Mouse (Mus musculus): ENCODE measurements at regions not wholly inside any gene's neighbourhood (a gene's known extent, or its start where the extent isn't known, plus 50 kb on each side); places are given as distances from the start of the nearest gene placed in this dataset.
A peak's percentile ranks its signal among the peaks of the same experiment; 100 is the strongest.

GRCm38 (mm10) chr4:152836080-152836479 lies 358.4 kb upstream of the Kcnab2 start:
- Histone ChIP-seq H3K4me2 (replicated peaks; ENCODE audit: low read depth, low read length) (no peak overlapping the region), H3K36me3 (ENCODE audit: control insufficient read depth, insufficient read depth, low read length) (no peaks in the 10 kb centered on the region), H3K9me3 (ENCODE audit: control insufficient read depth, low read depth, low read length) (no peaks in the 10 kb centered on the region), H3K27me3 (ENCODE audit: control insufficient read depth, insufficient read depth, low read length) (no peaks in the 10 kb centered on the region), H3K4me3 (ENCODE audit: low read depth, low read length) (no peak overlapping the region), H3K9ac (replicated peaks; ENCODE audit: low read depth, low read length) (no peak overlapping the region), H3K4me1 (ENCODE audit: control insufficient read depth, insufficient read depth, low read length) (no peaks in the 10 kb centered on the region), H3K27ac (ENCODE audit: low read length) (no peak overlapping the region)
- 73% methylated on average over 8 of the region's 8 CpGs for WGBS
- no peak for ATAC-seq (ENCODE audit: insufficient number of reproducible peaks, insufficient read depth, low FRiP score, low read depth)

DNA sequence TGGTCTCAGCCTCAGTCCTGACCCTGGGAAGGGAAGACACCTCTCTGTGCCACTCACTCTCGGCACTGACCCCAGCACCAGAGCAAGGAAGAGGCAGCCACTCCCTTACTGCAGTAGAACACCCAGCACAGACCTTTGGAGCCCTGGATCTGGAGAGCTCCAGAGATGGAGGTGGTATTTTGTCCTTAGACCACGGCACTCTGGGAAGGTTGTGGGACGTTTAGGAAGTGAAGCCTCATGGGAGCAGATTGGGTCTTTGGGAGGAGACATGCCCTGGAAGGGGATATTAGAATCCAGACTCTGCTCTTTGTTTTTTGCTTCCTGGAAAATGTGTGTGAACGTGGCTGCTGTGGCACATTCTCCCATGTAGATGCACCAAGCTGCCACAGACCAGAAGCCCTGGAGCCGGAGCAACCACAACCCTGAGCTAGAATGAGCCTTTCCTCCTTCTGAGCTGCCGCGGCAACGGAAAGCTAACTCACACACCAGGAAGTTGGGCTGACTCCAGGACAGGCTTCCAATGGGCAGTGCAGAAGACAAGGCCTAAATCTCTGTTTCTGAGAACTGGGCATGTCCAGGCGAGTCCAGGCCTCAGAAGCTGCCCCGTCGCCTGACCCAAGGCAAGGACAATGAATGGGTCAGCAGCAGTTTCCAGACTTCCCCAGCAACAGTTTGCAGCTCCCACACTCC lies 356.9 kb upstream of the Kcnab2 start:
- no peak for ATAC-seq (ENCODE audit: insufficient number of reproducible peaks, insufficient read depth, low FRiP score, low read depth)
- WGBS: 66% methylated on average over 11 of the region's 11 CpGs
- H3K4me2 ChIP-seq (replicated peaks; ENCODE audit: low read depth, low read length): no peak overlapping the region

GRCm38 (mm10) chr4:152833411-152834310 lies 356.0 kb upstream of the Kcnab2 start:
- WGBS: 38% methylated on average over 23 of the region's 23 CpGs

More for the DNA sequence above, 356.9 kb upstream of the Kcnab2 start:
- H3K27me3 ChIP-seq (ENCODE audit: control insufficient read depth, insufficient read depth, low read length): no peaks in the 10 kb centered on the region
- no peak overlapping the region for H3K4me3 ChIP-seq (ENCODE audit: low read depth, low read length)
- H3K9me3 ChIP-seq (ENCODE audit: control insufficient read depth, low read depth, low read length): no peaks in the 10 kb centered on the region; the same call in 1 of the 2 replicates
- no peaks in the 10 kb centered on the region for H3K4me1 ChIP-seq (ENCODE audit: control insufficient read depth, insufficient read depth, low read length)
- no peak overlapping the region for H3K9ac ChIP-seq (replicated peaks; ENCODE audit: low read depth, low read length)
- no peak overlapping the region for H3K27ac ChIP-seq (ENCODE audit: low read length)
- no peaks in the 10 kb centered on the region for H3K36me3 ChIP-seq (ENCODE audit: control insufficient read depth, insufficient read depth, low read length)

DNA sequence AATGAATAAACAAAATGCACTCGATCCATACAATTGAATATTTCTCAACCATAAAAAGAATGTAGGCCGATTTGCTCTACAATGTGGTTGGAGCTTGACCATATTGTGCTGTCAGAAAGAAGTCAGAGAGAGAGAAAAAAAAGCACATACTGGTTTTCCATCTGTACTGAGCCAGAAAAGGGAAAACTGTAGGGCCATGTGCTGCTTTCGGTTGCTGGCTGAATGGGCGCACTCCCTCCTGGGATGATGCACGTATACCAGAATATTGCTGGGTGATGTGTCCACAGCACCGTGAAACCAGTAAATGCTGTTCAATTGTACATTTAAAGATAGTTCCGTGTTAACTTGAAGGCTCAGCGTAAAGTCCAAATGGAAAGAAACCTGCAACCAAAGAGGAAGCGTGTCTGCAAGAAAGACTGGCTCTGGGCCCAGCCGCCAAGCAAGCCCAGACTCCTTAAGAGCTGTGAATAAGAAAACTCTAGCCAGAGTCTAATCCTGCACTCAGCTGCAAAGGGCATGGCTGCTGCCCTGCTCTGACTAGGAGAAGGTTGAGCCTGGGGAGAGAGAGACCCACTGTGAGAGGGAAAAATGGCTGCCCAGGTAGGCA lies 355.2 kb upstream of the Kcnab2 start:
- 84% methylated on average over 10 of the region's 10 CpGs for WGBS
- Histone ChIP-seq H3K9me3 (ENCODE audit: control insufficient read depth, low read depth, low read length) (peaks cover 5% of the 10 kb centered on the region; the same call in 1 of the 2 replicates), H3K27ac (ENCODE audit: low read length) (no peak overlapping the region)

More at GRCm38 (mm10) chr4:152833411-152834310, 356.0 kb upstream of the Kcnab2 start:
- Histone ChIP-seq H3K36me3 (ENCODE audit: control insufficient read depth, insufficient read depth, low read length) (no peaks in the 10 kb centered on the region), H3K4me3 (ENCODE audit: low read depth, low read length) (no peak overlapping the region), H3K27me3 (ENCODE audit: control insufficient read depth, insufficient read depth, low read length) (no peaks in the 10 kb centered on the region), H3K4me2 (replicated peaks; ENCODE audit: low read depth, low read length) (no peak overlapping the region), H3K9ac (replicated peaks; ENCODE audit: low read depth, low read length) (no peak overlapping the region), H3K4me1 (ENCODE audit: control insufficient read depth, insufficient read depth, low read length) (no peaks in the 10 kb centered on the region), H3K27ac (ENCODE audit: low read length) (no peak overlapping the region), H3K9me3 (ENCODE audit: control insufficient read depth, low read depth, low read length) (no peaks in the 10 kb centered on the region; the same call in 1 of the 2 replicates)
- no peak for ATAC-seq (ENCODE audit: insufficient number of reproducible peaks, insufficient read depth, low FRiP score, low read depth)

DNA sequence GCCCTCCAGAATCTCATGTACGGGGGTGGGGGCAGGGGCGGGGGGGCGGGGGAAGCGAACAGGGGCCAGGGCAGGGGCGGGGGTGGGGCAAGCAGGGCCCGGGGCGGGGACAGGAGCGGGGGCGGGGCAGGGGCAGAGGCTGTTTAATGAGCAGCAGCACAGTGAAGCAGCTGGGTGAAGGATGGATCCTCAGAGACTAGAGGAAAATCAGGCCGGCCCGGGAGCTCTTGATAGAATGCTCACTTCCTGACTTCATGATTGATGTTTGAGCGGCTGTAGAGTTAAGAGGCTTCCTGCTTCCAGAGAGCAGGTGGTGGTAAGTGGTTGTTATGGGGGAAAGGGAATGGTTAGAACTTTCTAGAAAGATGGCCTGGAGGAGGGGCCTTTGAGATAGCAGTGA lies 347.5 kb upstream of the Kcnab2 start:
- 8% methylated on average over 11 of the region's 12 CpGs for WGBS
- ATAC-seq (ENCODE audit: insufficient number of reproducible peaks, insufficient read depth, low FRiP score, low read depth): no peak
- H3K4me2 ChIP-seq (replicated peaks; ENCODE audit: low read depth, low read length): no peak overlapping the region
- no peaks in the 10 kb centered on the region for H3K4me1 ChIP-seq (ENCODE audit: control insufficient read depth, insufficient read depth, low read length)
- peaks cover 5% of the 10 kb centered on the region; the same call in 1 of the 2 replicates for H3K9me3 ChIP-seq (ENCODE audit: control insufficient read depth, low read depth, low read length)
- H3K27me3 ChIP-seq (ENCODE audit: control insufficient read depth, insufficient read depth, low read length): no peaks in the 10 kb centered on the region
- H3K27ac ChIP-seq (ENCODE audit: low read length): no peak overlapping the region
- H3K4me3 ChIP-seq (ENCODE audit: low read depth, low read length): no peak overlapping the region
- no peaks in the 10 kb centered on the region for H3K36me3 ChIP-seq (ENCODE audit: control insufficient read depth, insufficient read depth, low read length)
- H3K9ac ChIP-seq (replicated peaks; ENCODE audit: low read depth, low read length): no peak overlapping the region

More for the DNA sequence above, 355.2 kb upstream of the Kcnab2 start:
- ATAC-seq (ENCODE audit: insufficient number of reproducible peaks, insufficient read depth, low FRiP score, low read depth): no peak
- Histone ChIP-seq H3K4me3 (ENCODE audit: low read depth, low read length) (no peak overlapping the region), H3K9ac (replicated peaks; ENCODE audit: low read depth, low read length) (no peak overlapping the region), H3K4me2 (replicated peaks; ENCODE audit: low read depth, low read length) (no peak overlapping the region), H3K27me3 (ENCODE audit: control insufficient read depth, insufficient read depth, low read length) (no peaks in the 10 kb centered on the region), H3K4me1 (ENCODE audit: control insufficient read depth, insufficient read depth, low read length) (no peaks in the 10 kb centered on the region), H3K36me3 (ENCODE audit: control insufficient read depth, insufficient read depth, low read length) (no peaks in the 10 kb centered on the region)

DNA sequence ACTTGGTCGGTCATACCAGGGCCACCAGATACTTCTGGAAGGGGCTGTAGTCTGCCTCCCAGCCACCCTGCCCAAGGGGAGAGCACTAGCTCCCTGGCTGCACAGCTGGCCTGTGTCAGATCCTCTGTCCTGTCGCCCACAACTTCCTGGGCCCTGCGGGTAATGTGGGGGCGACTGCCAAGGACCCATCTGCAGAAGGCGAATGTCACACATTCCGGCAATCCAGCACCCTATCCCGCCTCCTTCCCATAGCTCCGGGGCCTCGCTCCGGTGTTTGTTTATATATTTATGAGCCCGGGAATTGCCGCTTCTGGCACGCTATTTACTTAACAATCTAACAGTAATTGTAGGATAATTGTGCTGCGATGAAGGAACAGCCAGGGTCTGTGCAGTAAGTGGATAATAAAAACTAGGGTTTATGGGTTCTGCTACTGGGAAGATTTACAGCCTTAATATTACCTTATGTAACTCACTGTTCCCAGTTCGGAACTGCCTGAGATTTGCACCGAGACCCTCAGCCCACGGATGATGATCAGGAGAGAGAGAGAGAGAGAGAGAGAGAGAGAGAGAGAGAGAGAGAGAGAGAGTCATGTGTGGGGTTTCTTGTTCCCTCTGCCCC lies 338.6 kb upstream of the Kcnab2 start:
- Histone ChIP-seq H3K27me3 (ENCODE audit: control insufficient read depth, insufficient read depth, low read length) (no peaks in the 10 kb centered on the region), H3K9ac (replicated peaks; ENCODE audit: low read depth, low read length) (no peak overlapping the region), H3K36me3 (ENCODE audit: control insufficient read depth, insufficient read depth, low read length) (no peaks in the 10 kb centered on the region), H3K9me3 (ENCODE audit: control insufficient read depth, low read depth, low read length) (no peaks in the 10 kb centered on the region), H3K27ac (ENCODE audit: low read length) (no peak overlapping the region), H3K4me3 (ENCODE audit: low read depth, low read length) (no peak overlapping the region), H3K4me1 (ENCODE audit: control insufficient read depth, insufficient read depth, low read length) (no peaks in the 10 kb centered on the region), H3K4me2 (replicated peaks; ENCODE audit: low read depth, low read length) (no peak overlapping the region)
- ATAC-seq (ENCODE audit: insufficient number of reproducible peaks, insufficient read depth, low FRiP score, low read depth): no peak
- WGBS: 52% methylated on average over 17 of the region's 17 CpGs

DNA sequence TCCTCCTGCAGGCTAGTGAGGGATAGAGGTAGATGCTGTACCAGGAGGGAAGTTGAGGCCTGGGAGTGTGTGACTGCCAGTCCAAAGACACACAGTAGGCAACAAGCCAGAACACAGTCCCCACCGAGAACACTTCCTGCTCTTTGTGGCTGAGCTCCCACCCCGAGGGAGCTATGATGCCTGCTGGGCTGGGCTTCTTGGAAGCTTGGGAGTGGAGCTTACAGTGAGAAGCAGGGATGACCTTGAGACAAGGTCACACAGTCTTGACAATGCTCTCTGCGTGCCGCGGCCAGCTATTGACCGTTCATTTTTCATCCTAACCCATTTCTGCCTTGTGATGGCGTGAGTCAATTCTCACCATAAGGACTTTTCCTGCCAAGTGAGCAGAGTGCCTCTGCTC lies 328.9 kb upstream of the Kcnab2 start:
- no peaks in the 10 kb centered on the region for H3K4me1 ChIP-seq (ENCODE audit: control insufficient read depth, insufficient read depth, low read length)
- no peaks in the 10 kb centered on the region for H3K27me3 ChIP-seq (ENCODE audit: control insufficient read depth, insufficient read depth, low read length)
- H3K27ac ChIP-seq (ENCODE audit: low read length): no peak overlapping the region
- no peaks in the 10 kb centered on the region for H3K9me3 ChIP-seq (ENCODE audit: control insufficient read depth, low read depth, low read length)
- WGBS: 78% methylated on average over 7 of the region's 7 CpGs
- H3K4me3 ChIP-seq (ENCODE audit: low read depth, low read length): no peak overlapping the region
- ATAC-seq (ENCODE audit: insufficient number of reproducible peaks, insufficient read depth, low FRiP score, low read depth): no peak
- H3K36me3 ChIP-seq (ENCODE audit: control insufficient read depth, insufficient read depth, low read length): no peaks in the 10 kb centered on the region
- H3K9ac ChIP-seq (replicated peaks; ENCODE audit: low read depth, low read length): no peak overlapping the region
- H3K4me2 ChIP-seq (replicated peaks; ENCODE audit: low read depth, low read length): no peak overlapping the region

DNA sequence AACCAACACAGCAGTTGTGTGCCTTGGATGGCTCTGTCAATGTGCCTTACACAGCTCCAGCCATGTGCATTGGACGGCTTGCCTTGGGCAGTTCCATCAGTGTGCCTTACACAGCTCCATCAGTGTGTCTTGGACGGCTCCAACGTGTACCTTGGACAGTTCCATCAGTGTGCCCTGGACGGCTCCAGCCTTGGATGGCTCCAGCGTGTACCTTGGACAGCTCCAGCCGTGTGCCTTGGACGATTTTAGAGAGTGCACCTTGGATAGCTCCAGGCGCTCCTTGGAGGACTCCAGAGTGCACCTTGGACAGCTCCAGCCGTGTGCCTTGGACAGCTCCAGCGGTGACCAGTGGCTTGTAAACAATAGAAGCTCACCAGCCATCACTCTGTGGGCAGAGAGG lies 321.7 kb upstream of the Kcnab2 start:
- no peaks in the 10 kb centered on the region for H3K36me3 ChIP-seq (ENCODE audit: control insufficient read depth, insufficient read depth, low read length)
- ATAC-seq (ENCODE audit: insufficient number of reproducible peaks, insufficient read depth, low FRiP score, low read depth): peak; percentile 86; the same call in 1 of the 2 replicates
- no peak overlapping the region for H3K9ac ChIP-seq (replicated peaks; ENCODE audit: low read depth, low read length)
- H3K27ac ChIP-seq (ENCODE audit: low read length): no peak overlapping the region
- H3K27me3 ChIP-seq (ENCODE audit: control insufficient read depth, insufficient read depth, low read length): no peaks in the 10 kb centered on the region
- H3K4me1 ChIP-seq (ENCODE audit: control insufficient read depth, insufficient read depth, low read length): no peaks in the 10 kb centered on the region
- H3K4me3 ChIP-seq (ENCODE audit: low read depth, low read length): no peak overlapping the region
- WGBS: 12% methylated on average over 10 of the region's 10 CpGs
- H3K9me3 ChIP-seq (ENCODE audit: control insufficient read depth, low read depth, low read length): no peaks in the 10 kb centered on the region
- H3K4me2 ChIP-seq (replicated peaks; ENCODE audit: low read depth, low read length): no peak overlapping the region
